Mouse (Mus musculus) 3134 (cell line): ENCODE data around the gene Fam198a.

Source experiments
- DNase-seq: peaks from one replicate; pipeline ENCODE4 v3.0.0-alpha.2; 2011; ENCODE audit warnings: low spot score; ENCODE audit not compliant: insufficient read length; ENCODE audit errors: extremely low read depth

Fam198a gene

GRCm38 (mm10) chr9:121925959-121926358, 24.8 kb upstream of the Fam198a start:
- no peak for DNase-seq

GRCm38 (mm10) chr9:121926634-121927405, 24.0 kb upstream of the Fam198a start:
- no peak for DNase-seq

- DNase-seq: no peak
Observed at GRCm38 (mm10) chr9:121927721-121928120, 23.1 kb upstream of the Fam198a start.

GRCm38 (mm10) chr9:121928498-121928897, 22.3 kb upstream of the Fam198a start:
- DNase-seq: no peak

GRCm38 (mm10) chr9:121934856-121935255, 15.9 kb upstream of the Fam198a start:
- no peak for DNase-seq

GRCm38 (mm10) chr9:121936952-121937351, 13.8 kb upstream of the Fam198a start:
- no peak for DNase-seq

GRCm38 (mm10) chr9:121937451-121937864, 13.3 kb upstream of the Fam198a start:
- DNase-seq: no peak

- DNase-seq: no peak
Observed at GRCm38 (mm10) chr9:121937944-121938355, 12.8 kb upstream of the Fam198a start.

GRCm38 (mm10) chr9:121943005-121943404, 7.8 kb upstream of the Fam198a start:
- no peak for DNase-seq

GRCm38 (mm10) chr9:121943628-121944027, 7.2 kb upstream of the Fam198a start:
- no peak for DNase-seq

GRCm38 (mm10) chr9:121947784-121948183, 3.0 kb upstream of the Fam198a start:
- DNase-seq: no peak

GRCm38 (mm10) chr9:121948431-121948830, 2.4 kb upstream of the Fam198a start:
- DNase-seq: no peak

GRCm38 (mm10) chr9:121951114-121951423, 281 bp downstream of the Fam198a start:
- no peak for DNase-seq

GRCm38 (mm10) chr9:121952596-121952995, 1.8 kb downstream of the Fam198a start:
- no peak for DNase-seq

- no peak for DNase-seq
Observed at GRCm38 (mm10) chr9:121959966-121960635, 9.3 kb downstream of the Fam198a start.

GRCm38 (mm10) chr9:121964941-121965340, 14.2 kb downstream of the Fam198a start:
- no peak for DNase-seq

- no peak for DNase-seq
Observed at GRCm38 (mm10) chr9:121968258-121968657, 17.5 kb downstream of the Fam198a start.

- no peak for DNase-seq
Observed at GRCm38 (mm10) chr9:121969841-121970381, 19.1 kb downstream of the Fam198a start.

- DNase-seq: no peak
Observed at GRCm38 (mm10) chr9:121973207-121973606, 22.4 kb downstream of the Fam198a start.

- DNase-seq: no peak
Observed at GRCm38 (mm10) chr9:121974141-121974986, 23.6 kb downstream of the Fam198a start.

GRCm38 (mm10) chr9:121975321-121975720, 24.5 kb downstream of the Fam198a start:
- no peak for DNase-seq
